Mouse (Mus musculus) MN1 (cell line): ENCODE measurements at regions not wholly inside any gene's neighbourhood (a gene's known extent, or its start where the extent isn't known, plus 50 kb on each side); places are given as distances from the start of the nearest gene placed in this dataset.

Experiments used
- DNase-seq: peaks from one replicate; pipeline ENCODE4 v3.0.0-alpha.2; 2016; ENCODE audit warnings: low spot score

DNA sequence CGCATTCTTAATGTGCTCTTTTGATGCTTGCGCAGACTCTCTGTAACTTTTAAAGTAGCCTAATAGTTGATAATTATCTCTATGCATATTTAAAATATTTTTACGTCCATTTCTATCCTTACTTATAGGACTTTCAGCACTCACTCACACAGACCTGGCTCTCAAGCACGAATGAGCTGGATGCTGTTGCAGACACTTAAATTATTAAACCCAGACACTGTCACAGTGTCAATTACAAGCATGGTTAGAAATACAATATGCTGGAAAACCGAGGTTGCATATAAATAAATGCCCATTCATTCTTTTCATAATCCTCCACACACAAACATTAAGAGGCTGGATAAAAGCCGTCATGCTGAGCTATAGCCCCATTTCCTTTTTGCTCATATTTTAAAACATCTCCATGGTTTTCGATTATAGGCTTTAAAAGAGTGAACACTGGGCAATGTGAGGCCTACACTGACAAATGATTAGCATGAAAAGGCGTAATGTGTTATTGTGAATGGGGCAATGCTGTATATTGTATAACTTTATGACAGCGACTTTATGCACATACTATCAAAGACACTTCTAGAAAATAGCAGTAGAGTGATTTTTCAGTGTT, 566.3 kb downstream of the Pdha2 start:
- DNase-seq, result no peak

GRCm38 (mm10) chr3:140619885-140620284, 592.3 kb downstream of the Pdha2 start:
- no peak for DNase-seq
